Mouse (Mus musculus): ENCODE measurements at regions not wholly inside any gene's neighbourhood (a gene's known extent, or its start where the extent isn't known, plus 50 kb on each side); places are given as distances from the start of the nearest gene placed in this dataset.

DNA sequence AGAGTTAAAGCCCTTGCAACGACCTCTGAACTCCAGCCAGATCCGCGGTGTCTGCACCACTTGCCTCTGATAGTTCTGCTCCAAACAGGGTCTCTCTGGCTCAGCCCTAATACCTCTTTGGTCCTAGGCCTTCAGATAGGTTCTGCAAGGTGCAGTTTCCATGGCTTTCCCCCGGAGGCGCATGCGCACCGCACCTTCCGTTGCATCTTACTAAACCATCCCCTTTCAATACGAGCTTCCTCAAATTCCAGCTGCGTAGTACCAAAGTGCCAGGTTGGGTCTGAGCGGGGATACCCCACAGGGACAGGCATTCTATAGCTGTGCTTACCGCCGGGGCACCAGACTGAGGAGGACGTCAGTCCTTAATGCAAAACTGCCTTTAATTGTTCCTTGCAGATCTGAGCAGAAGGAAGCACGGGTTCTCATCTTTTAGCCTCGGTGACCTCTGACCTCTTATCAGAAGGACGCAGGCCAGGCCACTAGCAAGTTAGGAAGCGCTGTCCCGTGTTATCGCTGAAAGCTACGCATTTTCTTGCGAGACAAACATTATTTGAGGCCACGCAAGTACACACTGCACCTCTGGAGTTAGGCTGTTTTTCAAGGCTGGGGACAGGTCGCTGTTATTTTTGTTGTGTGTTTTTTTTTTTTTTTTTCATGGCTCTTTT, 464.6 kb downstream of the Vrk1 start:
- DNase-seq (ENCODE audit: low read depth, low spot score): peak; percentile 40
- peak overlapping the region; percentile 29 to 47; a peak in 2 of 4 replicates for H3K4me3 ChIP-seq (ENCODE audit: insufficient read depth in 1 of 2, low read depth in 1 of 2, low read length in 2 of 2, poor library complexity in 1 of 2, severe bottlenecking in 1 of 2)
- peaks cover 0 to 12% of the 10 kb centered on the region in 2 experiments; a peak in 3 of 4 replicates for H3K4me1 ChIP-seq (ENCODE audit: control insufficient read depth in 2 of 2, insufficient read depth in 2 of 2, low read length in 2 of 2, poor library complexity in 1 of 2)
- no peaks in the 10 kb centered on the region for H3K9me3 ChIP-seq (ENCODE audit: control insufficient read depth, insufficient read depth, low read depth, low read length)
- H3K36me3 ChIP-seq (ENCODE audit: control insufficient read depth, insufficient read depth, low read length, poor library complexity, severe bottlenecking): no peaks in the 10 kb centered on the region
- in situ Hi-C loops (cut with MboI; ENCODE audit: low sequenced_read_pairs in 2 of 2, unreplicated experiment in 2 of 2): no loop called here
- no peak overlapping the region for H3K27ac ChIP-seq (ENCODE audit: insufficient read depth, low read depth, low read length, poor library complexity, severe bottlenecking)
- TF ChIP-seq CHD2 (IDR thresholded peaks at IDR 0.05; ENCODE audit: low read depth, low read length): no peak
- TF ChIP-seq ZC3H11A (IDR thresholded peaks at IDR 0.05; ENCODE audit: borderline replicate concordance, low read depth, low read length): no peak
- TF ChIP-seq HCFC1 (IDR thresholded peaks at IDR 0.05; ENCODE audit: borderline replicate concordance, insufficient read depth, low read length): no peak
- no peak for TF ChIP-seq ZNF384 (IDR thresholded peaks at IDR 0.05; ENCODE audit: low read depth, low read length)
- TF ChIP-seq MAFK (IDR thresholded peaks at IDR 0.05; ENCODE audit: insufficient read depth, low read depth, low read length): no peak
- no peak overlapping the region; the same call in none of the 2 replicates for H3K9ac ChIP-seq (ENCODE audit: insufficient read depth, low read depth, low read length, poor library complexity, severe bottlenecking)

DNA sequence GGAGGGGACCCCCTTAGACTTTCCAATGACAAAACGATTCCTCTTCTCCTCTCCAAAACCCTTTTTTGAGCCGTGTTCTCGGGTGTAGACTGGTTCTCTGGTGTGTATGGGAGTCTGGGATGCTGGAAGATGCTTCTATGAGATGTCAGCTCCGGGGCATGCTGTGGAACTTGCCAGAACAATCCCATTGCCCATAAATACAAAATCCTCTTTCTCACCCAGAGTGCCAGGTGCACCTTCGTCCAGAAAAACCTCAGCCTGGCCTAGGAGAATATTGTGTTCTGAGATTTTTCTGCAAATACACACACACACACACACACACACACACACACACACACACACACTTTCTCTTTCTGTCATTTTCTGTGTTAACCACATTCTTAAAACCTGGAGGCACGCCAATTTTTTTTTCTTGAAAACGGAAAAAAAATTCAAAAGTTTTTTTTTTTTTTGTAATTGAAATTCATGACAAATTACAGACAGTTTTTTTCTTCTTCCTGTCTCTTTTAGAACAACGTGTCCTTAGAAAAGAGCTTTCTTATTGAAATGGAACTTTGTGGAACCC, 465.5 kb downstream of the Vrk1 start:
- H3K9me3 ChIP-seq (ENCODE audit: control insufficient read depth, insufficient read depth, low read depth, low read length): no peaks in the 10 kb centered on the region

DNA sequence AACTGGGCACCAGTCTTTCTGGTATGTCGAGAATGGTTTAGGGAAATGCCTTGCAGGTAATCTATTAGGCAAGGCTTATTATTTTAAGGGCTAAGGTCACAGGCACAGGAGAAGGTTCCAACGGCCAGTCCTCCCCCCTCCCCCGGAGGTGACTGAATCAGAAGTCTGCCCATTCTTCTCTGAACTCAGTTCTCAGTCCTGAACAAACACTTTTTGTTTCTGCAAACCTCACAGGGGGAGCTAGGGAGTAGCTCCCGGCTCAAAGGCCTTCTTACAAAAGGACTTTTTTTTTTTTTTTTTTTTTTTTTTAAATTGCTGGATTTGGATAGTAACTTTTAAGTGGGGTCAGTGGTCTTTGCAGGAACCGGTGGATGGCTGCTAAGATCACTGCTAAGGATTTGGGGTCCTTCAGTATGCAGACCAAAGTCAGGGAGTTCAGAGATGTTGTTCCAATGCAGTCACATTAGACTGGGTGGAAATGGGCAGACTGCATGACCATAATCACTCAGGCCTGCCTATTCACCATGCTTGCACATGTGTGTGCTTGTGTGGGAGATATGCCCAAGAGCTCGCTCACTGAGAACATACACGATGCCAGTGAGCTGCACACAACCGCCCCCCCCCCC, 467.1 kb downstream of the Vrk1 start:
- in situ Hi-C loops (cut with MboI; ENCODE audit: low sequenced_read_pairs in 2 of 2, unreplicated experiment in 2 of 2): no loop called here
- no peaks in the 10 kb centered on the region for H3K36me3 ChIP-seq (ENCODE audit: control insufficient read depth, insufficient read depth, low read length, poor library complexity, severe bottlenecking)
- DNase-seq (ENCODE audit: low read depth, low spot score): no peak
- peak; percentile 86 for TF ChIP-seq ZNF384 (IDR thresholded peaks at IDR 0.05; ENCODE audit: low read depth, low read length)
- no peak for TF ChIP-seq HCFC1 (IDR thresholded peaks at IDR 0.05; ENCODE audit: borderline replicate concordance, insufficient read depth, low read length)
- no peak for TF ChIP-seq ZC3H11A (IDR thresholded peaks at IDR 0.05; ENCODE audit: borderline replicate concordance, low read depth, low read length)
- no peak overlapping the region for H3K9ac ChIP-seq (ENCODE audit: insufficient read depth, low read depth, low read length, poor library complexity, severe bottlenecking)
- peaks cover 6 to 23% of the 10 kb centered on the region in 2 experiments for H3K4me1 ChIP-seq (ENCODE audit: control insufficient read depth in 2 of 2, insufficient read depth in 2 of 2, low read length in 2 of 2, poor library complexity in 1 of 2)
- H3K9me3 ChIP-seq (ENCODE audit: control insufficient read depth, insufficient read depth, low read depth, low read length): no peaks in the 10 kb centered on the region
- no peak overlapping the region for H3K27ac ChIP-seq (ENCODE audit: insufficient read depth, low read depth, low read length, poor library complexity, severe bottlenecking)
- no peak overlapping the region for H3K4me3 ChIP-seq (ENCODE audit: insufficient read depth in 1 of 2, low read depth in 1 of 2, low read length in 2 of 2, poor library complexity in 1 of 2, severe bottlenecking in 1 of 2)

More for the DNA sequence above, 465.5 kb downstream of the Vrk1 start:
- no peak for TF ChIP-seq MAFK (IDR thresholded peaks at IDR 0.05; ENCODE audit: insufficient read depth, low read depth, low read length)
- TF ChIP-seq ZC3H11A (IDR thresholded peaks at IDR 0.05; ENCODE audit: borderline replicate concordance, low read depth, low read length): no peak
- TF ChIP-seq CHD2 (IDR thresholded peaks at IDR 0.05; ENCODE audit: low read depth, low read length): no peak
- no peak for TF ChIP-seq HCFC1 (IDR thresholded peaks at IDR 0.05; ENCODE audit: borderline replicate concordance, insufficient read depth, low read length)
- TF ChIP-seq ZNF384 (IDR thresholded peaks at IDR 0.05; ENCODE audit: low read depth, low read length): no peak
- Histone ChIP-seq H3K9ac (ENCODE audit: insufficient read depth, low read depth, low read length, poor library complexity, severe bottlenecking) (no peak overlapping the region), H3K27ac (ENCODE audit: insufficient read depth, low read depth, low read length, poor library complexity, severe bottlenecking) (no peak overlapping the region), H3K4me3 (ENCODE audit: insufficient read depth in 1 of 2, low read depth in 1 of 2, low read length in 2 of 2, poor library complexity in 1 of 2, severe bottlenecking in 1 of 2) (no peak overlapping the region), H3K36me3 (ENCODE audit: control insufficient read depth, insufficient read depth, low read length, poor library complexity, severe bottlenecking) (no peaks in the 10 kb centered on the region), H3K4me1 (ENCODE audit: control insufficient read depth in 2 of 2, insufficient read depth in 2 of 2, low read length in 2 of 2, poor library complexity in 1 of 2) (peaks cover 6 to 17% of the 10 kb centered on the region in 2 experiments)
- in situ Hi-C loops (cut with MboI; ENCODE audit: low sequenced_read_pairs in 2 of 2, unreplicated experiment in 2 of 2): no loop called here
- no peak for DNase-seq (ENCODE audit: low read depth, low spot score)

DNA sequence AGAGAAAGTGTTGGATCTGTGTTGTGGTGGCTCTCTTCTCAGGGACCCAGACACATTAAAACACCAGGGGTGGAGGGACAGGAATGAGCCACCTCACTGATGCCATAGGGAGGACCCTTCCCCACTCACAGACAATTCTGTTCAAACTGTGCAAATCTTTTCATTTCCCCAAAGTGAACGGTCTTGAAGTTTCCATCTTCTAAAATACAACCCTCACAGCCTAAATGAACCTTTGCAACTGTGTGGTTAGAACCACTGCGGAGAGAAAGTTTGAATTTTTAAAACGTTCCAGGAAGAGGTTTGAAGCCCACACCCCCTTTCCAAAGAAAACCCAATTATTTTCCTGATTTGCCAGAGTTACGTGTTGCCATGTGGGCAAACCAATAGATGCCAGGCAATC, 467.7 kb downstream of the Vrk1 start:
- Histone ChIP-seq H3K36me3 (ENCODE audit: control insufficient read depth, insufficient read depth, low read length, poor library complexity, severe bottlenecking) (no peaks in the 10 kb centered on the region), H3K4me3 (ENCODE audit: insufficient read depth in 1 of 2, low read depth in 1 of 2, low read length in 2 of 2, poor library complexity in 1 of 2, severe bottlenecking in 1 of 2) (no peak overlapping the region), H3K9me3 (ENCODE audit: control insufficient read depth, insufficient read depth, low read depth, low read length) (no peaks in the 10 kb centered on the region), H3K9ac (ENCODE audit: insufficient read depth, low read depth, low read length, poor library complexity, severe bottlenecking) (no peak overlapping the region), H3K4me1 (ENCODE audit: control insufficient read depth in 2 of 2, insufficient read depth in 2 of 2, low read length in 2 of 2, poor library complexity in 1 of 2) (peaks cover 6 to 26% of the 10 kb centered on the region in 2 experiments), H3K27ac (ENCODE audit: insufficient read depth, low read depth, low read length, poor library complexity, severe bottlenecking) (no peak overlapping the region)
- no peak for DNase-seq (ENCODE audit: low read depth, low spot score)
- TF ChIP-seq HCFC1 (IDR thresholded peaks at IDR 0.05; ENCODE audit: borderline replicate concordance, insufficient read depth, low read length) (no peak), ZNF384 (IDR thresholded peaks at IDR 0.05; ENCODE audit: low read depth, low read length) (no peak), MAFK (IDR thresholded peaks at IDR 0.05; ENCODE audit: insufficient read depth, low read depth, low read length) (no peak), ZC3H11A (IDR thresholded peaks at IDR 0.05; ENCODE audit: borderline replicate concordance, low read depth, low read length) (no peak), CHD2 (IDR thresholded peaks at IDR 0.05; ENCODE audit: low read depth, low read length) (no peak)
- in situ Hi-C loops (cut with MboI; ENCODE audit: low sequenced_read_pairs in 2 of 2, unreplicated experiment in 2 of 2): no loop called here

Measured in ES-E14 (cell line).